Mouse (Mus musculus) kidney, embryonic 16.5 days (tissue): ENCODE measurements around the gene Ddx23. TPM values are rescaled to one million over a fixed set of nuclear protein-coding genes. Genes with fewer than 3 reads are reported as not detected.

Source experiments
- ATAC-seq: fragments of 200-750 bp; cut with Nextera tagmentation; 2 replicates; pipeline ENCODE4 v1.8.0; 2017; ENCODE audit warnings: moderate TSS enrichment; ENCODE audit not compliant: low FRiP score, low TSS enrichment
- H3K27ac ChIP-seq: fragments of 300-500 bp; sonication (generic); 2 replicates; pipeline ENCODE4 v1.5.1; 2014; ENCODE audit warnings: low read length
- H3K27me3 ChIP-seq: fragments of 300-500 bp; sonication (generic); 2 replicates; pipeline ENCODE4 v1.6.1; 2014; ENCODE audit warnings: low read length, control low read depth, mixed read lengths; ENCODE audit not compliant: insufficient read depth
- H3K36me3 ChIP-seq: fragments of 300-500 bp; sonication (generic); 2 replicates; pipeline ENCODE4 v1.6.1; 2014; ENCODE audit warnings: low read length, control low read depth, mixed read lengths; ENCODE audit not compliant: insufficient read depth
- H3K4me1 ChIP-seq: fragments of 300-500 bp; sonication (generic); 2 replicates; pipeline ENCODE4 v1.6.1; 2014; ENCODE audit warnings: low read length, control low read depth, mixed read lengths; ENCODE audit not compliant: insufficient read depth
- H3K4me2 ChIP-seq: fragments of 300-500 bp; sonication (generic); replicated peaks from 2 replicates; pipeline ENCODE4 v1.6.1; 2014; ENCODE audit warnings: low read depth, low read length
- H3K4me3 ChIP-seq: fragments of 300-500 bp; sonication (generic); 2 replicates; pipeline ENCODE4 v1.5.1; 2014; ENCODE audit warnings: mild to moderate bottlenecking, low read length
- H3K9ac ChIP-seq: fragments of 300-500 bp; sonication (generic); replicated peaks from 2 replicates; pipeline ENCODE4 v1.6.1; 2014; ENCODE audit warnings: low read length
- H3K9me3 ChIP-seq: fragments of 300-500 bp; sonication (generic); 2 replicates; pipeline ENCODE4 v1.6.1; 2016; ENCODE audit warnings: low read length, control low read depth
- WGBS: fragments of 180-500 bp; shearing (Covaris S2); extraction: QIAGEN DNeasy Blood & Tissue Kit; methylation state at CpG from one replicate; pipeline ENCODE4 v1.1.7; 2014; 5-methylcytosine and 5-hydroxymethylcytosine counted together
- polyA plus RNA-seq: library from polyadenylated mRNA; unstranded; fragments of >200 nt; fragmentation: Nextera tagmentation; extraction: Ambion mirVana; gene quantifications from 2 replicates; pipeline ENCODE4 v1.2.1, GENCODE M21; 2015

Ddx23 gene
- polyA plus RNA-seq, 1 experiment from 2014 or later: 19.0 TPM

DNA sequence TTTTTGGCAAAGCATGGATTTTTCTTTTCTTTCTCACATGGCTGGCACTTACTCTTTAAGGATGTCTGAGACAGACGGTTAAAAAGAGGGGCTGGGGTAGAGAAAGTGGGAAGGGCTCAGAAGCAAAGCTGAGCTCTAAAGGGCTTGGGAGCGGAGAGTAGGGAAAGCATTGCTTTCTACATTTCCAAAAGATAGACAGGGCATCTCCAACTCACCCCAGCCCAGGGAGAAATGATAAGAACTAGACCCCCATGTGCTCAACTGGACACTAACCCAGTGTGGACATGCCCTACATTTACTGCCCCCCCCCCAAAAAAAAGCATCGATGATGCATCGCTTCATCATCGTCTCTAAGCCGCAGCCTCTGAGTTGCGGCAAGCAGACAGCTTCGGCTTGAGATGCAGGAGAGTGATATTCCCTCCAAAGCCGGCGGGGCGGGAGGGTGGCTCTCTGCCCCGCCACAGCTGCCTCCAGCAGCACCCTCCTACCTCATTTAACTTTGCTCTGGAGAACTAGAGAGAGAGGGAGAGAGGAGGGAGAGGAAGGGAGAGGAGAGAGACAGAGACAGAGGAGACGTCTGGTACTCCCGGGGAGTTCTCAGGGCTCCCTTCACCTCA is 13.0 kb upstream of the Ddx23 start:
- Histone ChIP-seq H3K4me1 (peaks cover 30% of the 10 kb centered on the region), H3K36me3 (no peaks in the 10 kb centered on the region), H3K9ac (peak overlapping the region; percentile 41; the same call in 1 of the 2 replicates), H3K4me2 (peak overlapping the region; percentile 82), H3K27me3 (peaks cover 39% of the 10 kb centered on the region), H3K9me3 (no peaks in the 10 kb centered on the region), H3K27ac (no peak overlapping the region), H3K4me3 (peak overlapping the region; percentile 47)
- ATAC-seq: no peak
- WGBS: 4% methylated on average over 14 of the region's 14 CpGs

DNA sequence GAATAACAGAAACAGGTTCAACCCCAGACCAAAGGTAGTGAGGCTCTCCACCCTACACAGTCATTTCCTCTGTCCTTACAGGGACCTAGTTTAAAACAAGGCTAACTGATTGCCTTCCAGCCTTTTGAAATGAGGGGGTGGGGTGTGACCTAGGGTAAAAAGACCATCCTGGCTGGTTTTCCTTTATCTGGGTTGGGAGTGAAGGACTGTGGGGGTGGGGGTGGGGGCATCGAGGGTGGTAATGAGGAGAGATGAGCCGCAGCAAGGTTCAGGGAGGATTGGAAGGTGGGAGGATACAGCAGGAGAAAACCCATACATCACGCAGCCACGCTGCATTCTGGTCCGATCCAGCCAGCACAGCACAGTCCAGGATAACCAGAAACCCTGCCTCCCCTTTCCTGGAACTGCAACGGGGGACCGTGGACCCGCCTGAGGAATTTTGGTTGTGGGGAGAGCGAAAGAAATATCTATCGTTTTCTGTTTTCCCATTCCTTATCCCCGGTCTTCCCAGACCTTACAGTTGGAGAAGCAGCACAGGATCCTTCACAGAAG is 12.4 kb upstream of the Ddx23 start:
- H3K36me3 ChIP-seq: no peaks in the 10 kb centered on the region
- H3K4me2 ChIP-seq: peak overlapping the region; percentile 82
- peak overlapping the region; percentile 26; the same call in 1 of the 2 replicates for H3K9ac ChIP-seq
- H3K27ac ChIP-seq: no peak overlapping the region
- H3K4me1 ChIP-seq: peaks cover 30% of the 10 kb centered on the region
- peak overlapping the region; percentile 27 for H3K4me3 ChIP-seq
- no peak for ATAC-seq
- WGBS: 6% methylated on average over 11 of the region's 11 CpGs
- H3K9me3 ChIP-seq: no peaks in the 10 kb centered on the region
- peaks cover 39% of the 10 kb centered on the region for H3K27me3 ChIP-seq

DNA sequence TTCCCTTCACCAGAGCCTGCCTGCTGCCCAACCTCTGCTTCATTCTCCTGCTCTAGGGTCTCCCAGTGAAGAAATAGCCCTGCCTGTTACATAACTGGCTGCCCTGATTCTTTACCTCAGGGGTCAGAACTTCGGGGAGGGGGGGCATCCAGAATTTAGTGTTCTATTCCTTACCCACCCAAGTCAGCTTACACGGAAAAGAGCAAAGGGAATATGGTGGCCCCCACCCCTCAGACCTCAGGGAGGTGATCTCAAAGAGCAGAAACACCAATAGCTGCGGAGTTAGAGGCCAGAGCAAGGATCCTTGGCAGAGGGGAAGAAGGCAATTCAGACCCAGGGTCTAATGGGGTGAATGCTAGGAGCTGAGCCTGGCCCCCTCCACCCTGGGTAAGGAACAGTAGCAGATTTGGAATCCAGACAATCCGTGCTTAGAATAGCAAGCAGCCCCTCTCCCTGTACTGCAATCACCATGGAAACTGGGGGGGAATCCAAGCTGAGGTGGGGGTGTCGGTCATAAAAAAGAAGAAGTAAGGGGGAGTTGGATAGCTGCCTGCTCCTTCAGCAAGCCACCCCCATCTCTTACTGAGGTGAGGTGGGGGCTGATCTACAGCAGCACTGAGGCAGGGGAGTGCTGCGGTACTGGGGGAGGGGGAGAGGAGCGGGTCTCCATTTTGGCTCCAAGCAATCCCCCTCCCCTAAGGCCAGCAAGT is 11.7 kb upstream of the Ddx23 start:
- H3K9ac ChIP-seq: 0 out of 2 replicates have a peak overlapping the region, but pooled peaks have one; percentile 26
- H3K27me3 ChIP-seq: peaks cover 39% of the 10 kb centered on the region
- H3K4me3 ChIP-seq: no peak overlapping the region; the same call in 1 of the 2 replicates
- no peaks in the 10 kb centered on the region for H3K36me3 ChIP-seq
- H3K4me1 ChIP-seq: peaks cover 30% of the 10 kb centered on the region
- peak overlapping the region; percentile 82 for H3K4me2 ChIP-seq
- H3K9me3 ChIP-seq: no peaks in the 10 kb centered on the region
- ATAC-seq: no peak
- 12% methylated on average over 7 of the region's 7 CpGs for WGBS
- H3K27ac ChIP-seq: no peak overlapping the region

DNA sequence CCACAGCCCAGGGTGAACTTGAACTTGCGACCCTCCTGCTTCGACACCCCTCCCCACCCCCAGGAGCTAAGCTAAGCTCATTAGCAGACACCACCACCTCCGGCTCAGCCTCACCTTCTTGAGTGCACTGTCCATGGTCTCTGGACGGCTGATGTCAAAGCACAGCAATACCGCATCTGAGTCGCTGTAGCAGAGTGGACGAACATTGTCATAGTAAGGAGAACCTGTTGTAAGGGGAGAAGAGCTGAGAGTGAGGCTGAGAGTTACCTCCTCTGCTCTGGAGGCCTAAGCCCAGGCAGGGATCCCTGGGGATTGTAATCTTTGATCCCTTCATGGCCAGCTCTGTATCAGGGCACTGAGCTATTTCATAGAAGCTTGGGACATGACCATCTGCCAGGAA is 11.0 kb upstream of the Ddx23 start:
- ATAC-seq: no peak
- Histone ChIP-seq H3K4me2 (no peak overlapping the region), H3K36me3 (no peaks in the 10 kb centered on the region), H3K27ac (no peak overlapping the region), H3K9me3 (no peaks in the 10 kb centered on the region), H3K27me3 (peaks cover 38% of the 10 kb centered on the region), H3K4me3 (no peak overlapping the region), H3K4me1 (peaks cover 30% of the 10 kb centered on the region), H3K9ac (no peak overlapping the region)
- 79% methylated on average over 7 of the region's 7 CpGs for WGBS

DNA sequence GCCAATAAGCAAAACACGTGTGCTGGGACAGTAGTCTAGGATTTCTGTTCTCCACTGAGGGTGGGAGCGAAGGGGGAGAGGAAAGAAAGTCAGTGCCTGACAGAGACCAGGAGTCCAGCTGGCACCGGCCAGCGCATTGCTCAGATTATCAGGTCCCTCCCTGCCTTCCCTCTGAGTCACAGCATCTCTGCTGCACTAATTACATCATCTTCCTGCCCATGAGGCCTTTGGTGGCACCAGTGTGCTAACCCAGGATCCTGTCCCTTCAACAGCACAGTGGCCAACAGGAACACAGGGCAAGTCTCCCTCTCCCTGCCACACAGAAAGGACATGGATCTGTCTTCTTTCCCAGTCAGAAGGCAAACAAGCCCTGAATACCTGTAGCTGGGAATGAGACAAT is 9.9 kb upstream of the Ddx23 start:
- H3K27me3 ChIP-seq: peaks cover 35% of the 10 kb centered on the region
- 82% methylated on average over 4 of the region's 4 CpGs for WGBS
- no peaks in the 10 kb centered on the region for H3K9me3 ChIP-seq
- no peak overlapping the region for H3K27ac ChIP-seq
- no peak overlapping the region for H3K4me3 ChIP-seq
- no peak for ATAC-seq
- H3K9ac ChIP-seq: no peak overlapping the region
- peaks cover 30% of the 10 kb centered on the region for H3K4me1 ChIP-seq
- H3K36me3 ChIP-seq: no peaks in the 10 kb centered on the region
- no peak overlapping the region for H3K4me2 ChIP-seq

DNA sequence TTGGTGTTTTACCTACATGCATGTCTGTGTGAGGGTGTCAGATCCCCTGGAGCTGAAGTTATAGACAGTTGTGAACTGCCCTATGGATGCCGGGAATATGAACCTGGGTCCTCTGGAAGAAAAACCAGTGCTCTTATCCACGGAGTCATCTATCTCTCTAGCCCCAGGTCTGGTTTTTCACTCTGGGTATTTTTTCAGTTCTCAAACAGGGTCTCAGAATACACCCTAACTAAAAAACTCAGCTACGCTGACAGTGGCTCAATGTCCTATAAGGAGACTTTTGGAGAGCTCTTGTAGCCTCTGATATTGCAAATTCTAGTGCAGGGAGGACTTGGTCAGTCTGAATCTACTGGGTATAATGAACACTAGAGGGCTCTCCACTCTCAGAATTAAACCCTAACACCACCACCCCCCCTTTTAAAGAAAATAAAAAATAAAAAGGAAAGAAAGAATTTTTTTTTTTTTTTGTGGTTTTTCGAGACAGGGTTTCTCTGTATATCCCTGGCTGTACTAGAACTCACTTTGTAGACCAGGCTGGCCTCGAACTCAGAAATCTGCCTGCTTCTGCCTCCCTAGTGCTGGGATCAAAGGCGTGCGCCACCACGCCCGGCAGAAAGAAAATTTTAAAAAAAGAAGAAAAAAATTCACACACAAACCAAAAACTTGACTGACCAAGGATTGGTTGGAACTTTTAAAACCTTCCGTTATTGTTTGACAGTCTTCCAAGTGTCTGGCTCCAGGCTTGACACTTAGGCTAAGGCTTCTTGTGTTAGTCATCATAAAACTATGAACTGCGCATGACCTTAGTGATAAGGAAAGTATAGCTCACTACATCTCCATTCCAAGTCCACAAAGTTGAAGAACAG is 1.6 kb upstream of the Ddx23 start:
- Histone ChIP-seq H3K27me3 (no peaks in the 10 kb centered on the region), H3K9ac (no peak overlapping the region), H3K4me3 (no peak overlapping the region), H3K27ac (no peak overlapping the region), H3K9me3 (no peaks in the 10 kb centered on the region), H3K36me3 (0 out of 2 replicates have a peak, but pooled peaks cover 3% of the 10 kb centered on the region), H3K4me2 (no peak overlapping the region), H3K4me1 (peaks cover 10% of the 10 kb centered on the region; the same call in 1 of the 2 replicates)
- 77% methylated on average over 11 of the region's 11 CpGs for WGBS
- no peak for ATAC-seq

DNA sequence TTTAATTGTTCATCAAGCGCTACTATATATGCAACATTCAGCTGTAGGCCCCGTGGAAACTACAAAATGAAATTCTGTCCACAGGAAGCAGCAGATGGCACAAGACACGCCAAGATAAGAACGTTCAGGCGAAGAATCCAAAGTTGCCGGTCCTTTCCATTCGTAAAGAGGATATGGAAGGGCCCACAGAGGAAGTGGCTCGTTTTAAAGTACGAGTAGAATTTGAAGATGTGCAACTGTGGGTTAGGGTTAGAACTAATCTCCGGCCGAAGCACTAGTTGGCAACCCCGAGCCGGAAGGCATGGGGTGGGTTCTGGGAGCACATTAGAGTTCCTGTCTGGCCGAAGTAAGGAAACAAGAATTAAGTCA is 512 bp downstream of the Ddx23 start:
- H3K4me2 ChIP-seq: peak overlapping the region; percentile 87
- WGBS: under 1% methylated on average over 14 of the region's 14 CpGs
- H3K4me3 ChIP-seq: peak overlapping the region; percentile 87
- no peaks in the 10 kb centered on the region for H3K27me3 ChIP-seq
- ATAC-seq: no peak
- H3K4me1 ChIP-seq: peaks cover 10% of the 10 kb centered on the region; the same call in 1 of the 2 replicates
- H3K9me3 ChIP-seq: no peaks in the 10 kb centered on the region
- peaks cover 20% of the 10 kb centered on the region for H3K36me3 ChIP-seq
- H3K27ac ChIP-seq: peak overlapping the region; percentile 93
- peak overlapping the region; percentile 97 for H3K9ac ChIP-seq

DNA sequence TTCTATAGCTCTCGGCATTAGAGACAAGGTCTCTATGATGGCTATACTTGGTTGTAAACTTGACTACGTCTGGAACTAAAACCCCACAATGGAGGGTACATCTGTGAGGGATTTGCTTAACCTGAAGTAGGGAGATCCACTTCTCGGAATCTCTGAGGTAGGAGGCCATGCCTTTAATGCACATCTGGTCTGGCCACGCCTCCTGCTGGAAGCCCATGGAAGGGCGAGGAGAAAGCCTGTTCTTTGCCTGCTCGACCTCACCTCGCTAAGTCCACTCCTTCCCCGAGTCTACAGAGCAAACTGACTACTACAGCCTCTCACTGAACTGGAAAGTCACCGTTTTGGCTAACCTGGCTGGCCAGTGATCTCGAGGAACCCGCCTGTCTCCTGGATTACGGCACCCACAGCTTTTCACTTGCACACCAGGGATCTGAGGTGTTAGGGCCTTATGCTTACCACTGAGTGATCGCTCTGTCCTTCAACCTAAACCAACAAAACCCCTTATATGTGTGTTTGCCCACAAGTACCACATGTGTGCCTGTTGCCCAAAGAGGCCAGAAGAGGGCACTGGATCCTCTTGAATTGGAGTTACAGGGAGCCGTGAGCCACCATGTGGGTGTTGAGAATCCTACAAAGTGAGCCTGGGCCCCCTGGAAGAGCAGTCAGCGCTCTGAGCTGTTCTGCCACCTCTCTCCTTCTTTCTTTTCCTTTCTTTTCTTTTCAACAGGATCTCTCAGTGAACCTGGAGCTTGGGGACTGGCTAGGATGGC is 5.5 kb downstream of the Ddx23 start:
- H3K9me3 ChIP-seq: no peaks in the 10 kb centered on the region
- ATAC-seq: no peak
- 83% methylated on average over 15 of the region's 15 CpGs for WGBS
- no peak overlapping the region for H3K27ac ChIP-seq
- H3K9ac ChIP-seq: no peak overlapping the region
- H3K4me2 ChIP-seq: no peak overlapping the region
- H3K36me3 ChIP-seq: peaks cover 67% of the 10 kb centered on the region
- no peaks in the 10 kb centered on the region for H3K27me3 ChIP-seq
- H3K4me1 ChIP-seq: peaks cover 10% of the 10 kb centered on the region; the same call in 1 of the 2 replicates
- H3K4me3 ChIP-seq: no peak overlapping the region

DNA sequence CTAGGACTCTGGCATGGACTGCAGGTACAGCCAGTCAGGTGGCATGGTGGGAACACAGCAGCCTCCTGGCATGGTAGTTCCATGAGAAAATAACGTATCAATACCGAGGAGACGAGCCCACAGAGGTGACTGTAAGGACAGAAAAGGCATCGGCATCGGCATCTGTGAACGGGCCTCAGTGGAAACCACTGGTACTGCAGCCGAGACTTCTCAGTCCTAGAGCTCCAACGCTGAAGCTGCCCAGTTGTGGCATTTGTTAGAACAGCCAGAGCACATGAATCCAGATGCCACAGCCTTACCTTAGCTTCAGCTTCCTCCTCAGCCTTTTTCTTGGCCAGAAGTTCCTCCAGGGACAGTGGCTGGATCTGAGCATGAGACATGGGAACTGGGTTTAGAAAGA is 10.5 kb downstream of the Ddx23 start:
- H3K9me3 ChIP-seq: no peaks in the 10 kb centered on the region
- H3K9ac ChIP-seq: no peak overlapping the region
- no peaks in the 10 kb centered on the region for H3K27me3 ChIP-seq
- ATAC-seq: no peak
- 94% methylated on average over 8 of the region's 8 CpGs for WGBS
- H3K27ac ChIP-seq: no peak overlapping the region
- no peak overlapping the region for H3K4me3 ChIP-seq
- no peaks in the 10 kb centered on the region for H3K4me1 ChIP-seq
- peaks cover 97% of the 10 kb centered on the region for H3K36me3 ChIP-seq
- no peak overlapping the region for H3K4me2 ChIP-seq
